Mouse (Mus musculus) liver, embryonic 13.5 days (tissue): ENCODE data around the gene Gnb4. TPM values are rescaled to one million over a fixed set of nuclear protein-coding genes. Genes with fewer than 3 reads are reported as not detected.

ENCODE experiments used
- ATAC-seq: fragments of 200-750 bp; cut with Nextera tagmentation; 2 replicates; pipeline ENCODE4 v1.8.0; 2017; ENCODE audit warnings: low read depth, mild to moderate bottlenecking, moderate number of reproducible peaks, moderate library complexity
- DNase-seq: peaks from one replicate; pipeline ENCODE4 v3.0.0; 2022
- H3K27ac ChIP-seq: fragments of 300-500 bp; sonication (generic); 2 replicates; pipeline ENCODE4 v1.5.1; 2015; ENCODE audit warnings: moderate library complexity, mild to moderate bottlenecking, inconsistent platforms
- H3K27me3 ChIP-seq: fragments of 300-500 bp; sonication (generic); 2 replicates; pipeline ENCODE4 v1.6.1; 2015; ENCODE audit warnings: mild to moderate bottlenecking, inconsistent platforms
- H3K36me3 ChIP-seq: fragments of 300-500 bp; sonication (generic); 2 replicates; pipeline ENCODE4 v1.6.1; 2015; ENCODE audit warnings: mild to moderate bottlenecking, inconsistent platforms
- H3K4me1 ChIP-seq: fragments of 300-500 bp; sonication (generic); replicated peaks from 2 replicates; pipeline ENCODE4 v1.6.1; 2015; ENCODE audit warnings: inconsistent platforms
- H3K4me2 ChIP-seq: fragments of 300-500 bp; sonication (generic); 2 replicates; pipeline ENCODE4 v1.6.1; 2015; ENCODE audit warnings: inconsistent platforms, mild to moderate bottlenecking, moderate library complexity
- H3K4me3 ChIP-seq: fragments of 300-500 bp; sonication (generic); replicated peaks from 2 replicates; pipeline ENCODE4 v1.5.1; 2015; ENCODE audit warnings: mild to moderate bottlenecking, inconsistent platforms
- H3K9ac ChIP-seq: fragments of 300-500 bp; sonication (generic); 2 replicates; pipeline ENCODE4 v1.6.1; 2015; ENCODE audit warnings: mild to moderate bottlenecking, inconsistent platforms
- H3K9me3 ChIP-seq: fragments of 300-500 bp; sonication (generic); replicated peaks from 2 replicates; pipeline ENCODE4 v1.6.1; 2016; ENCODE audit warnings: inconsistent platforms
- WGBS: fragments of 180-500 bp; shearing (Covaris S2); methylation state at CpG from one replicate; pipeline ENCODE4 v1.1.7; 2015; ENCODE audit not compliant: insufficient replicate concordance; 5-methylcytosine and 5-hydroxymethylcytosine counted together
- polyA plus RNA-seq: library from polyadenylated mRNA; unstranded; fragments of >200 nt; fragmentation: Nextera tagmentation; extraction: Ambion mirVana; gene quantifications from 2 replicates; pipeline ENCODE4 v1.2.1, GENCODE M21; 2015

Gene Gnb4
- polyA plus RNA-seq, 1 experiment from 2014 or later, result 12.2 TPM

- H3K9me3 ChIP-seq, result no peaks in the 10 kb centered on the region
- WGBS, result 78% methylated on average over 2 of the region's 2 CpGs
- H3K4me3 ChIP-seq, result no peak overlapping the region
- H3K4me1 ChIP-seq, result peaks cover 15% of the 10 kb centered on the region
- no peaks in the 10 kb centered on the region for H3K36me3 ChIP-seq
- H3K27ac ChIP-seq, result no peak overlapping the region
- peaks cover 11% of the 10 kb centered on the region for H3K27me3 ChIP-seq
- no peak for ATAC-seq
- H3K9ac ChIP-seq, result no peak overlapping the region
- no peak for DNase-seq
- no peak overlapping the region for H3K4me2 ChIP-seq
Observed at GRCm38 (mm10) chr3:32614786-32615185, 1.6 kb downstream of the Gnb4 start.

GRCm38 (mm10) chr3:32611606-32612170 is 4.7 kb downstream of the Gnb4 start:
- peaks cover 9% of the 10 kb centered on the region for H3K4me1 ChIP-seq
- H3K9ac ChIP-seq, result no peak overlapping the region
- H3K4me3 ChIP-seq, result no peak overlapping the region
- no peak overlapping the region for H3K4me2 ChIP-seq
- ATAC-seq, result no peak
- H3K9me3 ChIP-seq, result no peaks in the 10 kb centered on the region
- H3K27me3 ChIP-seq, result peaks cover 3% of the 10 kb centered on the region
- H3K27ac ChIP-seq, result no peak overlapping the region
- 64% methylated on average over 11 of the region's 11 CpGs for WGBS
- H3K36me3 ChIP-seq, result no peaks in the 10 kb centered on the region
- DNase-seq, result no peak

- no peak overlapping the region for H3K4me3 ChIP-seq
- H3K4me2 ChIP-seq, result no peak overlapping the region
- ATAC-seq (no peak), DNase-seq (no peak)
- no peak overlapping the region for H3K27ac ChIP-seq
- H3K36me3 ChIP-seq, result no peaks in the 10 kb centered on the region
- 35% methylated on average over 7 of the region's 7 CpGs for WGBS
- H3K27me3 ChIP-seq, result no peaks in the 10 kb centered on the region
- no peaks in the 10 kb centered on the region for H3K9me3 ChIP-seq
- no peak overlapping the region for H3K9ac ChIP-seq
- peaks cover 2% of the 10 kb centered on the region for H3K4me1 ChIP-seq
Observed at GRCm38 (mm10) chr3:32610560-32610959, 5.8 kb downstream of the Gnb4 start.

- H3K36me3 ChIP-seq, result no peaks in the 10 kb centered on the region
- H3K4me3 ChIP-seq, result no peak overlapping the region
- 76% methylated on average over 4 of the region's 4 CpGs for WGBS
- H3K9ac ChIP-seq, result no peak overlapping the region
- no peaks in the 10 kb centered on the region for H3K9me3 ChIP-seq
- no peaks in the 10 kb centered on the region; the same call in 1 of the 2 replicates for H3K4me1 ChIP-seq
- no peak overlapping the region for H3K27ac ChIP-seq
- H3K4me2 ChIP-seq, result no peak overlapping the region
- no peaks in the 10 kb centered on the region for H3K27me3 ChIP-seq
- DNase-seq (no peak), ATAC-seq (no peak)
Observed at GRCm38 (mm10) chr3:32609233-32609632, 7.2 kb downstream of the Gnb4 start.

GRCm38 (mm10) chr3:32601055-32601454 is 15.3 kb downstream of the Gnb4 start:
- WGBS, result 75% methylated on average over 10 of the region's 10 CpGs
- H3K27me3 ChIP-seq, result no peaks in the 10 kb centered on the region
- no peak for ATAC-seq
- no peaks in the 10 kb centered on the region for H3K36me3 ChIP-seq
- DNase-seq, result no peak
- H3K4me2 ChIP-seq, result no peak overlapping the region
- peaks cover 8% of the 10 kb centered on the region; the same call in 1 of the 2 replicates for H3K4me1 ChIP-seq
- no peak overlapping the region for H3K4me3 ChIP-seq
- no peak overlapping the region for H3K9ac ChIP-seq
- H3K27ac ChIP-seq, result no peak overlapping the region
- H3K9me3 ChIP-seq, result no peaks in the 10 kb centered on the region

GRCm38 (mm10) chr3:32599328-32599727 is 17.1 kb downstream of the Gnb4 start:
- Histone ChIP-seq H3K27me3 (no peaks in the 10 kb centered on the region), H3K4me1 (peaks cover 8% of the 10 kb centered on the region; the same call in 1 of the 2 replicates), H3K4me3 (no peak overlapping the region), H3K36me3 (no peaks in the 10 kb centered on the region), H3K4me2 (no peak overlapping the region), H3K27ac (no peak overlapping the region), H3K9me3 (no peaks in the 10 kb centered on the region), H3K9ac (no peak overlapping the region)
- WGBS, result 20% methylated on average over 3 of the region's 3 CpGs
- peak; percentile 65; the same call in 1 of the 2 replicates for ATAC-seq
- DNase-seq, result no peak

- no peaks in the 10 kb centered on the region for H3K36me3 ChIP-seq
- no peak overlapping the region for H3K4me2 ChIP-seq
- no peak for ATAC-seq
- H3K27me3 ChIP-seq, result no peaks in the 10 kb centered on the region
- no peak overlapping the region for H3K9ac ChIP-seq
- H3K27ac ChIP-seq, result no peak overlapping the region
- H3K4me3 ChIP-seq, result no peak overlapping the region
- no peaks in the 10 kb centered on the region for H3K9me3 ChIP-seq
- no peak for DNase-seq
- WGBS, result 68% methylated on average over 4 of the region's 4 CpGs
- peaks cover 8% of the 10 kb centered on the region; the same call in 1 of the 2 replicates for H3K4me1 ChIP-seq
Observed at GRCm38 (mm10) chr3:32595080-32595479, 21.3 kb downstream of the Gnb4 start.

- Histone ChIP-seq H3K9ac (no peak overlapping the region), H3K4me2 (no peak overlapping the region), H3K4me3 (no peak overlapping the region), H3K27ac (no peak overlapping the region), H3K36me3 (peaks cover 17% of the 10 kb centered on the region), H3K9me3 (no peaks in the 10 kb centered on the region), H3K4me1 (no peaks in the 10 kb centered on the region), H3K27me3 (no peaks in the 10 kb centered on the region)
- no peak for DNase-seq
- no peak for ATAC-seq
- WGBS, result 67% methylated on average over 3 of the region's 3 CpGs
Observed at GRCm38 (mm10) chr3:32586274-32586673, 30.1 kb downstream of the Gnb4 start.

- WGBS, result 83% methylated on average over 4 of the region's 4 CpGs
- no peak overlapping the region for H3K4me2 ChIP-seq
- H3K4me3 ChIP-seq, result no peak overlapping the region
- DNase-seq (no peak), ATAC-seq (no peak)
- no peaks in the 10 kb centered on the region for H3K4me1 ChIP-seq
- H3K9ac ChIP-seq, result no peak overlapping the region
- no peaks in the 10 kb centered on the region for H3K9me3 ChIP-seq
- H3K36me3 ChIP-seq, result peaks cover 21% of the 10 kb centered on the region
- no peaks in the 10 kb centered on the region for H3K27me3 ChIP-seq
- H3K27ac ChIP-seq, result no peak overlapping the region
Observed at GRCm38 (mm10) chr3:32583489-32583888, 32.9 kb downstream of the Gnb4 start.

GRCm38 (mm10) chr3:32581911-32582310 is 34.5 kb downstream of the Gnb4 start:
- Histone ChIP-seq H3K4me2 (no peak overlapping the region), H3K4me3 (no peak overlapping the region), H3K27ac (no peak overlapping the region), H3K27me3 (no peaks in the 10 kb centered on the region), H3K9ac (no peak overlapping the region), H3K4me1 (no peaks in the 10 kb centered on the region), H3K9me3 (no peaks in the 10 kb centered on the region), H3K36me3 (peaks cover 32% of the 10 kb centered on the region)
- 51% methylated on average over 3 of the region's 3 CpGs for WGBS
- ATAC-seq, result no peak
- no peak for DNase-seq

- Histone ChIP-seq H3K27me3 (no peaks in the 10 kb centered on the region), H3K27ac (no peak overlapping the region), H3K4me3 (no peak overlapping the region), H3K36me3 (peaks cover 41% of the 10 kb centered on the region), H3K4me2 (no peak overlapping the region), H3K4me1 (no peaks in the 10 kb centered on the region), H3K9me3 (no peaks in the 10 kb centered on the region), H3K9ac (no peak overlapping the region)
- DNase-seq (no peak), ATAC-seq (no peak)
- 60% methylated on average over 3 of the region's 3 CpGs for WGBS
Observed at GRCm38 (mm10) chr3:32580738-32581137, 35.6 kb downstream of the Gnb4 start.

GRCm38 (mm10) chr3:32578772-32579171 is 37.6 kb downstream of the Gnb4 start:
- Histone ChIP-seq H3K4me3 (no peak overlapping the region), H3K9me3 (no peaks in the 10 kb centered on the region), H3K27me3 (no peaks in the 10 kb centered on the region), H3K27ac (no peak overlapping the region), H3K4me1 (no peaks in the 10 kb centered on the region), H3K4me2 (no peak overlapping the region), H3K9ac (no peak overlapping the region), H3K36me3 (peaks cover 53% of the 10 kb centered on the region)
- 80% methylated on average over 5 of the region's 5 CpGs for WGBS
- DNase-seq (no peak), ATAC-seq (no peak)
